Mouse (Mus musculus) bone marrow, adult 2 months (tissue): ENCODE data around the gene Tmem267.
"Not testable (repeated sequence)": the region's sequence is repeated elsewhere in the genome, so short reads cannot be mapped to it uniquely, and the experiment has no call there.

Source experiments
- CTCF ChIP-seq: fragments of 200-500 bp; IDR thresholded peaks from 2 replicates; pipeline ENCODE4 v1.5.1; 2011; ENCODE audit warnings: low read length, control low read depth; ENCODE audit not compliant: control insufficient read depth, insufficient read depth
- POLR2A ChIP-seq: fragments of 200-500 bp; IDR thresholded peaks from 2 replicates; pipeline ENCODE4 v1.6.1; 2011; ENCODE audit warnings: low read depth, mild to moderate bottlenecking, control low read depth, low read length, borderline replicate concordance; ENCODE audit not compliant: control insufficient read depth

GRCm38 (mm10) chr13:119494938-119495337, 7.1 kb downstream of the Tmem267 start:
- not testable (repeated sequence) for TF ChIP-seq CTCF, POLR2A
